Mouse (Mus musculus): ENCODE measurements at regions not wholly inside any gene's neighbourhood (a gene's known extent, or its start where the extent isn't known, plus 50 kb on each side); places are given as distances from the start of the nearest gene placed in this dataset.

- TF ChIP-seq CTCF (conservative IDR thresholded peaks at IDR 0.05; ENCODE audit: low read length), result no peak
- TF ChIP-seq NANOG (IDR thresholded peaks at IDR 0.05; ENCODE audit: borderline replicate concordance, low read length), result no peak
Measured at GRCm38 (mm10) chr8:64319220-64319820, 113.2 kb upstream of the Tll1 start.
